Mouse (Mus musculus): ENCODE results near the gene Cntn1.

GRCm38 (mm10) chr15:92302796-92303195 is 251.8 kb downstream of the Cntn1 start:
- TF ChIP-seq CTCF (IDR thresholded peaks at IDR 0.05) (no peak), EP300 (IDR thresholded peaks at IDR 0.05) (no peak)

Data from lung, postnatal 0 days (tissue).